Mouse (Mus musculus) naive thymus-derived CD4-positive, alpha-beta T cell, adult 2 months (primary cell): Measurements from ENCODE around the gene Gm21961.
"Not testable (repeated sequence)": the region's sequence is repeated elsewhere in the genome, so short reads cannot be mapped to it uniquely, and the experiment has no call there.

Source experiments
- DNase-seq: peaks from one replicate; pipeline ENCODE4 v3.0.0-alpha.2; 2011; ENCODE audit warnings: low read depth

The Gm21961 gene

DNA sequence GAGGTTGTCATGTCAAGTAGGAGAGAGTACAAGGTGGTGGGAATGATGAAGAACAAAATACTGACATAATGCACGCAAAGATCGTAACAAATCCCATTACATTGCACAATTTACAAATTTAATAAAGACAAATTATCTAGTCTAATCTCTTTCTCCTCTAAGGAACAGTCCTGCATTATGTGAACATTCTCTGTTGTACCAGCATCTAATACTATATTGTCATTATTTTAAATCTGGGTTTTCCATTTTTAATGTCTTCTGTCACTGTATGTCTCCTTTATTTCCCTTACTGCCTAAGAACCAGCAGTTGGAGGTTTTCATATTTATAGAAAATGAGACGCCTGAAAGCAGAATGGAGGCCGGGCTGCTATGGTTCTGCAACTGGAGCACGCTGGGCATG lies at the start of gene Gm21961:
Gene Gm21961 (minus strand): TSS at position 101 of the 400 bp plus-strand sequence.
- no peak for DNase-seq

DNA sequence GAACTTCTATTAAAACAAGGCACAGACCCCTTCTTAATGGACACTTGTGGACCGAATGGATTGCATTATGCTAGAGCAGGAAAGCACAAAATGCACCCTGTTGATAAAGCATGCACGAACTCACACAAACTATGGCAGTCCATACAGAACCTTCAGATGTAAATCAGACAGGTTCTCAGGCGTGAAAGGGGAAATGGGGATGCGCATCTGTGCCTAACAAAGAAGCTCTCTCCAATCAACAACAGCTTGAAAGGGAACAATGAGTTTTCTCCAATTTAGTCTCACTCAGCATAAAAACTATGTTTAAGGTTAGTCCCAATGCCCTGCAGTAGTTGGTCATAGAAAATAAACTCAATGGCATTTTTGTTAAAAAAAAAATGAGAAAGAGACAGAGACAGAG lies 27.3 kb upstream of the Gm21961 start:
- no peak for DNase-seq

DNA sequence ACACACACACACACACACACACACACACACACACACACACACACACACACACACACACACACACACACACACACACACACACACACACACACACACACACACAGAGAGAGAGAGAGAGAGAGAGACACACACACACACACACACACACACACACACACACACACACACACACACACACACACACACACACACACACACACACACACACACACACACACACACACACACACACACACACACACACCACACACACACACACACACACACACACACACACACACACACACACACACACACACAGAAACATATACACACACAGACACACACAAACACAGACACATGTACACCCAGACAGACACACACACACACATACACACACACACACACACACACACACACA lies 24.5 kb upstream of the Gm21961 start:
- not testable (repeated sequence) for DNase-seq

DNA sequence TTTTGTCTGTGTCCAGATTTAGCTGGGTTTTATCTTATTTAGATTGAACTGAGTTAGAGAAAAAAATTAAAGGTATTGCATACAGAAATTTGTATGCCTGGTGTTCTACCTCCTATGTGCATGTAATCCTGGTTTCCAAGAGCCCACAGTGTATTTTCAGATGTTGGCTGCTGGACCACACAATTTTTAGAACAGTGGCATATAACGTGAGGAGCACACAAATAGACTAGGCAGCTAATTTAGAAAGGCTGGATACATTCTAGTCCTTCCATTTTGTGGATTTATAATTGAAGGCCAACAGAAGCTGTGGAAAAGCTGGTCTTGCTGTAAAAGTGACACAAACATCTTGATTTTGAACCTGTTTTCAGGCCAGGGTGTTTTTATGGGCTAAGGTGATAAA lies 3.3 kb upstream of the Gm21961 start:
- no peak for DNase-seq

DNA sequence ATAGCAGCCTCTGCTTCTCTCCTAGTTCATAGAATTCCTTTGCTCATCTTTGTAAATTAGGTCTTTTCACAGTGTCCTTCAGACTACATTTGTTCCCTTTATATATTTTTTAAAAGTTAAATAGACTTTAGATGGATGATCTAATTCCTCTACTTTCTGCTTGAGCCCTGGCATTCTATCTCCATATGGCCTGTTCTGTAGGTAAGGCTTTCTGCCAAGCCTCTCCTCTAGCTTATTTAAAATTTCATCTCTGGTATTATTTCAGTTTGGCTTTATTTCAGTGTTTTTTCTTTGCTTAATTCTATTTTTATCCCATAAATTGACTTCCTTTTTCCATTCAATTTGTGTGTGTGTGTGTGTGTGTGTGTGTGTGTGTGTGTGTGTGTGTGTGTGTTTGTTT lies 8.5 kb downstream of the Gm21961 start:
- DNase-seq, result no peak

DNA sequence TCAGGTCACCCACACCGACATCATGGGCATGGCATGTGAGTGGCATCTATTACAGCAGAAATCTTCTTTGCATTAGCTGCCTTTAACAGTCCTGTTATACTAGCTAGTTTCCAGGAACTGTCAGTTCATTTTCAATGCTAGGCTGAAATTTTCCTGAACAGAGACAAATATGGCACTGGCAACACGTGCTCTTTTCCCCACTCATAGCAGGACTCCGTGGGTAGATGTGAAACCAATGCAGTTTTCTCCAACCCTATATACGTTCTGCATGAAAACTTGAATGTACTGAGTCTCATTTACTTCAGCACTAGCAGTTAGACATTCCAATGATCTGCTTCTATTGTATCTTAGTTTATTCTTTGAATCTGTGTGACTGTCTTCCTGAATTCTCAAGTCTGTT lies 20.2 kb downstream of the Gm21961 start:
- no peak for DNase-seq

DNA sequence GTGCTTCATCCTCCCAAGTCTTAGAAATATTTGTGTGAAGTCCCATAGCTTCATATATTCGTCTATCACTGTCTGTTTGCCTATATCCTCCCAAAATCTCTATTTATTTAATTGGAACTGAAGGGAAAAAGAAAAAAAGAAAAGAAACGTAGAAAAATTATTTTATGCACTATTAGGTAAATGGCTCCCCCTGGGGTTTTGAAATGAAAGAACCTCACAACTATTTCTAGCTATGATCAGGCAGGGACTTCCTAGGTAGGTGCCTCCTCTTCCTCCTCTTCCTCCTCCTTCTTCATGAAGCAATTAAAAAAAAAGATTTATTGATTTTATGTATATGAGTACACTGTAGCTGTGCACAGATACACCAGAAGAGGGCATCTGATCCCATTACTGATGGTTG lies 34.7 kb downstream of the Gm21961 start:
- DNase-seq, result no peak

DNA sequence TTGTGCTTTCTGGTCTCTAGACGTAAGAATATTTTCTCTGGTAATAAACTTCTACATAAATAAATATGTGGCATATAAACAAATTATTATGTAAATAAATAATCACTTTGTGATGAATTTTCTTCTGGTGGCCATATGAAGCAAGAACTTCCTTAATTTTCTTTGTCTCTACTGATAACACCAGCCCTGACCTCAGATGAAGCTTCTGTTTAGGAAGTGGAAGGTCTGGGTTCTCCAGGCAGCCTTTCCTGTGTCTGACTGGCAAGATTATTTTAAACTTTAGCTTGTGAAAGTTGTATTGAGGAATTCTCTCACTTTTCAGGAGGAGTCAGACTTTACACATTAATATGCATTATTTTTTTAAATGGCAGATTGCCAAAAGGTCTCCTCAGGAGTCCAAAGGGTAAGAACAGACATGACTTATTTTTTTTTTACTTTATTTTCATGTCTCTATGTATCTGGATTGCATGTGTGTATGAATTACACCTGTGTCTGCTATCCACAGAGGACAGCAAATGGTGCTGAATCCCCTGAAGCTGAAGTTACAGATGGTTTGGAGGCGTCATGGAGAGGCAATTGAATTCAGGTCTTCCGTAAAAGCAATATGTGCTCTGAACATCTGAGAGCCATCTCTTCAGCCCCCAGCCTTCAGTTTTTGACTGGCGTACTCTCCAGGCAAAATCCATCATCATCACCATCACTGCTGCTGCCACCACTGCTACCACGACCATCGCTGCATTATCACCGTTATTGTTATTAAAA lies 38.5 kb downstream of the Gm21961 start:
- no peak for DNase-seq
